Mouse (Mus musculus): ENCODE data around the gene Tmem266.

GRCm38 (mm10) chr9:55313619-55314261 lies 13.0 kb upstream of the Tmem266 start:
- TF ChIP-seq CTCF (IDR thresholded peaks at IDR 0.05; ENCODE audit: low read depth, low read length) (no peak), POLR2A (IDR thresholded peaks at IDR 0.05; ENCODE audit: extremely low read depth, insufficient read depth, low read length) (no peak)
